Mouse (Mus musculus) mouse trophoblast stem cell (cell line): ENCODE measurements around the gene Clock.

Experiments used
- in situ Hi-C, 2 experiments: fragments of 300-500 bp; cut with MseI, MboI; formaldehyde crosslinking; loops; 2 replicates in 1 of 2; 3 replicates in 1 of 2; pipeline ENCODE4 v1.15.1; 2025

The Clock gene

DNA sequence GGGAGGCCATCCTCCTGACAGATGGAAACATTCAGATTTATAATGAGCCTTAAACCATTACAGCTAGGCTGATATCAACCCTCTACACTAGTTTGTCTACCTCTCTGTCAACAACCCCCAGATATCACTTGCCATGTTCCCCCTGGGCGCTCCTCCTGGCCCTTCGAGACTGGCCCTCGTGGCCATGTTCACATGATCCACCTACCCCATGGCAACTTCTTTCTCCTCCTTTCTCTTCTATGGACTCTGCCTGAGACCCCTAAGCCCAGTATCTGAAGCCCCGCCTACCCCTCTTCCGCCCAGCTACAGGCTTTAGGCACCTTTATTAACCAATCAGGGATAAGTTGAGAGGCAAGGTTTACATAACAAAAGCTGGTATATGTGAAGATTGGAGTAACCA is 124.8 kb downstream of the Clock start:
- in situ Hi-C loops, result no loop called here

DNA sequence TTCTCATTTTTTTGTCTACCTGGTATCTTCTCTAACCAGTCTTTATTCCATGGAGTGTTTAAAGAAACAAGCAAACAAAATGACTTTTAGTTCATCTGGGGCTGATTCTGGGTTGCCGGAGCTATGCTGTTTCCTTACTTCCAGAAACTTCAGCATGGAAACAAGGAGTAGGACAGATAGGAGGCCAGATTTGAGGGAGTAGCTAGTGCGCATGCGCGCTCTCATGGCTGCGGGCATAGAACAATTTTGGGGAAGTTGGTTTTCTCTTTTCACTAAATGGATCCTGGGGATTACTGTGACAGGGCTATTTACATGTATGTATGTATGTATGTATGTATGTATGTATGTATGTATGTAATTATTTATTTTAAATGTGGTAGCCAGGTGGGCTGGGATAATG is 125.4 kb downstream of the Clock start:
- in situ Hi-C loops, result no loop called here

DNA sequence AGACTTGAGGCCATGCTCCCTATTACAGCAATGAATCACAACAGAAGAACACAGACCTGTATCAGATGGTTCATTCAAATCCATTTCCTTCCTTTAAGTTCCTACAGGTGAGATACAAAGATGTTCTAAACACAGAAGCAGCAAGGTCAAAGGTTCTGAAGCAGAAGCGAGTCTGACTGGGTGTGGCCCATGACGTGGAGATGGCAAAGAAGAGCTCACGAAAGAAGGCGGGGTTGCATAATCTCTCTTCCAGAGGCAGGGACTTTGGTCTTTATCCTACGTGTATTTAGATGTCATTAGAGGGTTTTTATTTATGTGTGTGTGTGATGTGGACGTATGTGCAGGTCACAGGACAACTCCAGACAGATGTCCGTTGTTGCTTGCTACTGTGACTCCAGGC is 126.9 kb downstream of the Clock start:
- in situ Hi-C loops, result no loop called here

DNA sequence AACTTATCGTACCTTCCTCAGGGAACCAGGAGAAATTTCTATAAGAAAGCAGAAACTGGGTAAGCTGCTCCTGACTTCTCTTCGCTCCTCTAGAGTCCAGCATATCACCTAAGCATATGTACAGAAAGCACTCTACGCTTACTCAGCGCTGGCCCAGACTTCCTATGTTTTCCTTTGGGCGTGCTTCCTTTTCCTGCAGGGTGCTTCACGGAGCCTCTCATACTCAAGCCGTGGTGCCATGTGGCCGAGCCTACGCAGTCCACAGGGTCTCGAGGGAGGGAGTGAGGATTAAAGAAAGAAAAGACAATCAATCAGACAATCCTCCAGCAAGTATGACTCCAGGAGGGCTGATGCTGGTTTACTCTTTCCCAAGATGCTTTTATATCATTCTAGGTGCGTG is 127.8 kb downstream of the Clock start:
- in situ Hi-C loops, result no loop called here

DNA sequence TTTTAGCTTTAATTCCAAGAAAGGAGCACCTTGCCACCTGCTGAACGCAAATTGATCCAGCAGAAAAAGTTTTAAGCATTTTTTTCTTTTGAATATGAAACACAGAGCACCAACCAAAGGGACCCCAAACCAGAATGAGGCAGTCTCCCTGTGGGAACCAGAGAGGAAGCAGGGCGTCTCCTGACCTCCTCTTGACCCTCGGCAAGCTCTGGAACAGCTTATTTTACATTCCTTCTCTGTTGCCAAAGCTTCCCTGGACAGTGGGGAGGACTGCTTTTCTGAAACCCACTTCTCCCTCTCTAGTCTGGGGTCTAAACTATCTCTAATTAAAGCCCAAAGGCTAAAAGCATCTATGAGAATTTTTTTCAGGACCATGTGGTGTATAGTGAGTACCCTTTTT is 128.2 kb downstream of the Clock start:
- in situ Hi-C loops, result no loop called here

DNA sequence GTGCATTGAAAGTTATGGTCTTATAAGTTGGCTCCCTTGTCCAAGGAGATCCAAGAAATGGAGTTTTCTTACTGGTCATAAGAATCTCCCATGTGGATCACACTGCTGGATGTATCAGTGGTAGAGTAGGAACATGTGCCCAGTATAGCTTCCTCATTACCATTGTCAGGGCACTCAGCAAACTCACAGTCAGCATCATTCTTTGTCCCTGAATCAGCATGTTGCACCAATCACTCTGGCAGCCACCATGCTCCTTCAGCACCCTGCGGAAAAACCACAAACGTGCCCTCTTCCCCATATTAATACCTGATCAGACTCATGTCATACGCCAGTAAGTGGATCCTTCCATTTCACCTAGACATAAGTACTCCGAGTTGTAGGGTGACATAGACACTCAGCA is 129.5 kb downstream of the Clock start:
- in situ Hi-C loops, result no loop called here

DNA sequence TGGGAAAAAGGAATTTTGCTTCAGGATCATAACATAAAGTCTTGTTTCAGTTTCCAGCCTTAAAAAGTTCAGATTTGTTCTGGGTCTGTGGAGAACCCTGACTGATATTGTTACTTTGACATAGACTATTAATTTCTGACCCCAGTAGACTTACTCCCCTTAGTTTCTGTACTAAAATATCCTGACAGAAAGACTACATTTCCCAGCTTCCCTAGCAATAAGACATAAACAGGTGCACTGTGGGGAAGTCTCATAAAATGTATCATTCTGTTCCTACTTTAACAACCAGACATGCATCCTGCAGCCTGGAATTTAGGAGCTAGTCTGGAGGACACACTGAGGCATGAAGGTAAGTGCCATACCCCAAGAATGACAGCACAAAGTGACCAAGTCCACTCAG is 133.6 kb downstream of the Clock start:
- in situ Hi-C loops, result no loop called here

DNA sequence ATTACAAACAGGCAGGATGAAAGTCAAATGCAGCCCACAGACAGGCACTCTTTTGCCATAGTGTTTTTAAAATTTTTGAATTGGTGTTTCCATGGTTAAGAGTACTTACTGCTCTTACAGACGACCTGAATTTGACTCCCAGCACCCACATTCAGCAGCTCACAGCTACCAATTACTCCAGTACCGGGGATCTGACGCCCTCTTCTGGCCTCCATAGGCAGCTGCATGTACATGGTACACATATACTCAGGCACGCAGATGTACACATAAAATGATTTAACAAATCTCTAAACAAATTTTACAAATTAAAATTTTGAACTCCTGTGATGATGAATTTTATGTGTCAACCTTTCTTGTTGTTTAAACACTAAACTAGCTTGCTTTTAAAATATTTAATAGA is 134.1 kb downstream of the Clock start:
- in situ Hi-C loops, result no loop called here

DNA sequence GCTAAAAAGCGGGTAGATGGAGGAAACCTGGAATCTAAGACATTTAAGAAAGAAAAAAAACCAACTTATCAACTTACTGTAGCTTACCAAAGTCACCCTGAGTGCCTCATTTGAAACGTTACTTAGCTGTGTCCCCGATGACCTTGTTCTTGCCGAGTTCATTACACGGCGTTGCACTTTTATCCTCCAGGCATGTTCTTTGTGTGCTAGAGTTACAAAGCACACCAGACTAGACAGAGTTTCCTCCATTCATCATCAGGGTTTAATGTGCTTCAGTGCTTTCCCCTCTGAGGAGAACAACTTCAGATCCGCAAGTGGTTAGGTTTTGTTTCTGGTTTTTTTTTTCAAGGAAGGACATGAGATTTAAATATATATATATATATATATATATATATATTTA is 139.8 kb downstream of the Clock start:
- in situ Hi-C loops, result no loop called here

DNA sequence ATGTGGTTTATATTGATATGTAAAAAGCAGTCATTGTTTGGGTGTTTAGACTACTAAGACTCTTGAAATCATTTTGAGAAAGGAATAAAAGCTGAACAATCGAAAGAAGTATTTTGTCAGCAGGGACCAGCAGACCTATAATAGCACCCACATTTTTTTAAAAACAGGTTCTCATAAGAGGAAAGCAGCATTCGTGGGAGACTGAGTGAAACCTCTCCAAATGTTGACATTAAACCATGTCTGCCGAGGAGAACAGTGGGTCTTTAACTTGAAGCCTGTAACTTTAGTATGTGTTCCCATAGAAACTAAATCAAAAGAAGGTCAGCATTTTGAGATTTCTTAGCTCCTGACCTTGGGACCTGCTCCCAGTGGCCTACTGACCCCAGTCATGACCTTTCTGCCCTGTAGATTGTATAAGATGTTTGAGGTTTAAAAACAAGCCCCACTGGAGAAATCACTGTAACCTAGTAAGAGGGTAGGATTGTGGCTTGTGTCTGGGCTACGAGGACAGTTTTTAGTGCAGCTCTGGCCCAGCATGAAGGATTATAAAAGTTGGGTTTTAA is 140.7 kb downstream of the Clock start:
- in situ Hi-C loops, result no loop called here

DNA sequence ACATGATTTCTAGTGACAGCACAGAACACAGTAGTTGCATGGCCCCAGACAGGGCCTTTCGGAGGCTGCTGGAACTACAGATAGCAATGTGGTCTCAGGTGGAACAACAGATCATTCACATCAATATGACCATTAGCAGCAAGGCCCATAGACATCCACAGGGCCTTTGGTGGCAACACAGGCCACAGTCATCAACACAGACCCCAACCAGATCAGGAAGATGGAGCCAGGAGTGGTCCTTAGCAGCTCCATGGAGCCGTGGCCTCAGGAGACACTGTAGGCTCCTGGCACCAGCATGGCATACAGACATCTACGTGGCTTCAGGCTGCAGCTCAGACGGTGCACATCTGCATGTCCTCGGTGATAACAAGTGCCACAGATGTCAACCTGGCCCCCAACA is 141.7 kb downstream of the Clock start:
- in situ Hi-C loops, result no loop called here

DNA sequence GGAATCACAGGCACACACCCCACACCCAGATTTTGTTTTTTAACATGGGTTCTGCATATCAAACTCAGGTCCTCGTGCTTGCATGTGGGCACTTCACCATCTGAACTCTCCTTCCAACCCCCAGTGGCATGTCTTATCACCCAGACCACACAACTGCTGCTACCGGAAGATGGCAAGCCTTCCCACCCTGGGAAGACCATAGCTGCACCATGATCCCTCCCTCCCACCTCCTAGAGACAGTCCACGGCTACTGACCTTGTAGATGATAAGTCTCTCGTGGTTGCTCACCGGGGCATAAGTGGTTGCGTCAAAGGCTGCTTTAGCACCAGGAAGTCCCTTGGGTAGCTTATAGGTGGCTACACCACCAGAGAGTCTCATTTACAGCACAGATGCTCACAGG is 143.1 kb downstream of the Clock start:
- in situ Hi-C loops, result no loop called here

DNA sequence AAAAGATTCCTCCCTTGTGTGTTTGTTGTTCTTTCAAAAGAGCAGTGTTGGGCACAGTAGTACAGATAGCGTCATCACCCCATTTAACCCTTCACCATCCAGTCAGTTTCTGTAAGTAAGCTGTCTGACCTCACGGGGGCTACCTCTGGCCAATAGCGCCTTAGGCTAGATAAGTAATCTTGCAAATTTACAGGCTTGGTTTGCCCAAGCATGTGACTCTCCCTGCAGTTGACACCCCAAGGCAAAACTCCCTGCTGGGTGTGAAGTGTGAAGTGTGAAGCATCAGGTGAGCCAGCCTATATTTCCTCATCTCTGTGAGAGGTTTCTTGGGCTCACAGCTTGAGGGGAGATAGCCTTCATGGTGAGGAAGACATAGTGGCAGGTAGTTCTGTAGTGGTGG is 144.5 kb downstream of the Clock start:
- in situ Hi-C loops, result no loop called here
